Mouse (Mus musculus) layer of hippocampus, adult 8-10 months (tissue): ENCODE measurements at regions not wholly inside any gene's neighbourhood (a gene's known extent, or its start where the extent isn't known, plus 50 kb on each side); places are given as distances from the start of the nearest gene placed in this dataset.
A peak's percentile ranks its signal among the peaks of the same experiment; 100 is the strongest.

Source experiments
- DNase-seq, 2 experiments: peaks; one replicate each; pipeline ENCODE4 v3.0.0; 2022; ENCODE audit warnings: low spot score in 2 of 2

DNA sequence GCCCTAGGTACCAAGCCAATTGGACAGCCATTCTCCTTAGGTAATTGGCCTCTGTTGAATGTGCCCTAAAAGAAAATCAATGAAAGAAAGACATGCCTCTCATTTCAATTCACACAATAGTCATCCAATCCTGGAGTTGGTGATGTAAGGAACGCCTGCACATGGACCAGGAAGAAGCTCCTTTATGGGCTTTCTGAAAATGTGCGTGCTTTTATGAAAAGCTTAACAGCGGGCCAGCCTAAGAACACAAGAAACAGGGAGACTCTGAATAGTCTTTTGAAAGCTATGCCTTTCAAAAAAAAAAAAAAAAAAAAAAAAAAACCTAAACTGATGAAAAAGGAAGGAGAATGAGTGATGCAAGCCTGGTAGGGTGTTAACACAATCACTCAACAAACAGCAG lies 183.1 kb downstream of the Pcdh19 start:
- no peak for DNase-seq

GRCm38 (mm10) chrX:133461867-133462266 lies 226.9 kb downstream of the Pcdh19 start:
- no peak for DNase-seq

DNA sequence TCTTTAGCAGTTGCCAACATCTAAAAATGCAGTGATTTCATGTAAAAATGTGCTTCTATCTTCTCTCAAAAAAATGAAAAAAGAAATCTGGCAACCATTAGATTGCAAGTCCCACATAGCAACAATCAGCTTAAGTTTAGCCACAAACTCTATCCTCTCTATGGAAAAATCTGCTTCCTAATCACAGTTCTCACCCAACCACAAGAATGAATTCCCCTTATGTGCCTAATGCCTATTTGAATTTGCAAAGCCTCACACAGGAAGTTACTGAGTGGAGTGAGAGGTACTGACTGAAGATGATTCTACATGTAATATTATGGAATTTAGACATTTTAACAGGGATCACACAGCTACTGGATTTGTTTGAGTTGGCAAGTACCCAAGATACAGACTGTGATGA lies 241.4 kb downstream of the Pcdh19 start:
- no peak for DNase-seq

GRCm38 (mm10) chrX:133402446-133402845 lies 286.3 kb downstream of the Pcdh19 start:
- DNase-seq, result peak; percentile 63 to 67

DNA sequence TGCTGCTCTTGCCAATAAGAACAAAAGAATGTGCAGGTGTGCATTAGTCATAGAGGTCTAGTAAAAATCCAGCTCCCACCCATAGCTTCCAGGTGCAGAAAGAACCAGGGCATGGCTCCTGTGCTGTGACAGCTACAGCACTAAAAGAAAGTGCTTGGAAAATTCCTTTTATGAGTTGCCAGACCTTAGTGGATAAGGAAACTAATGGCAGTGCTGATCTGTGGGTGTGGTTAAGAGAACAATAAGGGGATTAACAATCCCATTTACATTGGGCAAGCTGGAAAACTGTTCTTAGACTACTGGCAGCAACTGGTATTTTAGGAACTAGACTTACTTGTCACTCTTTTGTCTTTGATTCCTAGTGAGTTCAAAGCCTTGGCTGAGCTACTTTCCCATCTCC lies 301.0 kb downstream of the Pcdh19 start:
- DNase-seq, result no peak

- no peak for DNase-seq
Measured at GRCm38 (mm10) chrX:133373960-133374359, 314.8 kb downstream of the Pcdh19 start.

GRCm38 (mm10) chrX:133373047-133373446 lies 315.7 kb downstream of the Pcdh19 start:
- no peak for DNase-seq

DNA sequence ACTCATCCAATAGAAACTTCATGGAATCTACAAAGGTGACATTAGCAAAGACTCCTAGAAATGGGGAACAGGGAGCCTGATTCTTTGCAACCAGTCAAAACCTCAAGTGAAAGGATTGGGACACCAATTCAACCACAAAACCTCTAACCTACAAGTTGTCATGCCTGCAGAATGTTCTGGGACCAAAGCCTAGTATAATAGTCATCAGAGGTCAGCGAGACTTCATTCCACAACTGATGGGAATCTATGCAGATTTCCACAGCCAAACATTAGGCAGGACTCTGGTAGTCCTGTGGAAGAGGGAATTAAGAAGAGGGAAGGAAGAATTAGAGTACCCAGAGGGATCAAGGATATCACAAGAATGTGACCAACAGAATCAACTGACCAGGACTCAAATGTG lies 316.4 kb downstream of the Pcdh19 start:
- no peak for DNase-seq

GRCm38 (mm10) chrX:133360739-133361138 lies 328.0 kb downstream of the Pcdh19 start:
- no peak for DNase-seq
